Mouse (Mus musculus): ENCODE results near the gene Pdcd2l. TPM values are rescaled to one million over a fixed set of nuclear protein-coding genes. Genes with fewer than 3 reads are reported as not detected.

Gene Pdcd2l
- total RNA-seq (2021) = 10 to 100 TPM; 17.0 to 19.7 TPM

- intact Hi-C loops (cut with DNase I) = loop anchor here (2.0 to 10.0 kb wide), 3 partner anchors 32 to 402 kb away; no protein-coding TSS in a partner anchor
- DNase-seq (ENCODE audit: low spot score) = peak; percentile 80
These were observed at the start of gene Pdcd2l for GRCm38 (mm10) chr7:34196132-34197128. Gene Pdcd2l, minus strand, starts transcription at chr7:34196661.

GRCm38 (mm10) chr7:34242176-34242575 lies 45.7 kb upstream of the Pdcd2l start:
- intact Hi-C loops (cut with DNase I) = no loop called here
- no peak for DNase-seq (ENCODE audit: low spot score)

- DNase-seq (ENCODE audit: low spot score) = no peak
- intact Hi-C loops (cut with DNase I) = no loop called here
These were observed 41.6 kb upstream of the Pdcd2l start for GRCm38 (mm10) chr7:34238086-34238485.

- no peak for DNase-seq (ENCODE audit: low spot score)
- intact Hi-C loops (cut with DNase I) = loop anchor here (2.0 kb wide), 1 partner anchor 17 kb away; no protein-coding TSS in a partner anchor
These were observed 39.1 kb upstream of the Pdcd2l start for GRCm38 (mm10) chr7:34235602-34236001.

- no peak for DNase-seq (ENCODE audit: low spot score)
- intact Hi-C loops (cut with DNase I) = loop anchor here (5.0 kb wide), 1 partner anchor 77 kb away; the partner anchor contains the start of gene 4931406P16Rik
These were observed 38.4 kb upstream of the Pdcd2l start for GRCm38 (mm10) chr7:34234610-34235561.

GRCm38 (mm10) chr7:34233909-34234609 lies 37.6 kb upstream of the Pdcd2l start:
- intact Hi-C loops (cut with DNase I) = loop anchor here (5.0 kb wide), 1 partner anchor 78 kb away; the partner anchor contains the start of gene 4931406P16Rik
- DNase-seq (ENCODE audit: low spot score) = peak; percentile 96

GRCm38 (mm10) chr7:34232785-34233725 lies 36.6 kb upstream of the Pdcd2l start:
- no peak for DNase-seq (ENCODE audit: low spot score)
- intact Hi-C loops (cut with DNase I) = loop anchor here (5.0 kb wide), 1 partner anchor 79 kb away; the partner anchor contains the start of gene 4931406P16Rik

GRCm38 (mm10) chr7:34230116-34230515 lies 33.7 kb upstream of the Pdcd2l start, which contains the start of gene Gpi1:
Gene Gpi1, minus strand, starts transcription at chr7:34230336.
- intact Hi-C loops (cut with DNase I) = loop anchor here (5.0 kb wide), 1 partner anchor 82 kb away; the partner anchor contains the start of gene 4931406P16Rik
- DNase-seq (ENCODE audit: low spot score) = peak; percentile 68

GRCm38 (mm10) chr7:34229691-34230111 lies 33.2 kb upstream of the Pdcd2l start:
- intact Hi-C loops (cut with DNase I) = loop anchor here (2.0 to 5.0 kb wide), 2 partner anchors 33 to 83 kb away; partner anchors contain the start of genes 4931406P16Rik and Pdcd2l
- DNase-seq (ENCODE audit: low spot score) = peak; percentile 40

GRCm38 (mm10) chr7:34229153-34229552 lies 32.7 kb upstream of the Pdcd2l start:
- intact Hi-C loops (cut with DNase I) = loop anchor here (2.0 kb wide), 1 partner anchor 32 kb away; the partner anchor contains the start of gene Pdcd2l
- no peak for DNase-seq (ENCODE audit: low spot score)

GRCm38 (mm10) chr7:34228641-34229040 lies 32.2 kb upstream of the Pdcd2l start:
- no peak for DNase-seq (ENCODE audit: low spot score)
- intact Hi-C loops (cut with DNase I) = loop anchor here (2.0 kb wide), 1 partner anchor 32 kb away; the partner anchor contains the start of gene Pdcd2l

- DNase-seq (ENCODE audit: low spot score) = no peak
- intact Hi-C loops (cut with DNase I) = no loop called here
These were observed 30.4 kb upstream of the Pdcd2l start for GRCm38 (mm10) chr7:34226846-34227245.

- DNase-seq (ENCODE audit: low spot score) = no peak
These were observed 29.6 kb upstream of the Pdcd2l start for GRCm38 (mm10) chr7:34226086-34226485.

GRCm38 (mm10) chr7:34224308-34224707 lies 27.8 kb upstream of the Pdcd2l start:
- intact Hi-C loops (cut with DNase I) = no loop called here
- no peak for DNase-seq (ENCODE audit: low spot score)

More at GRCm38 (mm10) chr7:34226086-34226485, 29.6 kb upstream of the Pdcd2l start:
- intact Hi-C loops (cut with DNase I) = no loop called here

- intact Hi-C loops (cut with DNase I) = no loop called here
- no peak for DNase-seq (ENCODE audit: low spot score)
These were observed 25.9 kb upstream of the Pdcd2l start for GRCm38 (mm10) chr7:34222340-34222739.

GRCm38 (mm10) chr7:34221594-34222250 lies 25.3 kb upstream of the Pdcd2l start:
- no peak for DNase-seq (ENCODE audit: low spot score)
- intact Hi-C loops (cut with DNase I) = no loop called here

- intact Hi-C loops (cut with DNase I) = no loop called here
- no peak for DNase-seq (ENCODE audit: low spot score)
These were observed 22.0 kb upstream of the Pdcd2l start for GRCm38 (mm10) chr7:34218496-34218895.
